Mouse (Mus musculus): ENCODE data around the gene Dpp6.

DNA sequence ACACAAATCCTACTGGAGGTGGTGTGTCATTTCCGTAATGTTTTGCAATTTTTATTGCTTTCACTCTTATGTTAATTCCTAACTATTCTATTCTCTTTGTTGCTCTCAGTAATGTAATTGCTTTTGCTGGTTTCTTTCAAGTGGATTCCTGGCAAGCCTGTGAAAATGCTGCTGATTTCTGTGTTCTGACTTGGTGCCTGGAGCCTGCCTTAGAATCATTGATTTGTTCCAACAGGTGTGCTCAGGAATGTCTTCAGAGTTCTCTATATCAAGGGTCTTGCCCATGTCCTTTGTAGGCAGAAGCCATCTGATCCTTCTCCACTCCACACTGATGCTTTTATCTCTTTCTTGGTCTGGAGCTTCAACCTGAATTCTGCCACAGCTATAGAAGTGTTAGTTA is 526.6 kb downstream of the Dpp6 start:
- TF ChIP-seq CTCF (IDR thresholded peaks at IDR 0.05; ENCODE audit: control insufficient read depth, insufficient read depth, low read length) (no peak), POLR2A (IDR thresholded peaks at IDR 0.05; ENCODE audit: borderline replicate concordance, control insufficient read depth, low read depth, low read length) (no peak)

Measured in bone marrow, adult 2 months (tissue).